Mouse (Mus musculus) liver, embryonic 12.5 days (tissue): Measurements from ENCODE around the gene Nrgn. TPM values are rescaled to one million over a fixed set of nuclear protein-coding genes. Genes with fewer than 3 reads are reported as not detected.

ENCODE experiments used
- ATAC-seq: fragments of 200-750 bp; cut with Nextera tagmentation; 2 replicates; pipeline ENCODE4 v1.8.0; 2017; ENCODE audit warnings: moderate number of reproducible peaks, mild to moderate bottlenecking, moderate library complexity
- H3K27ac ChIP-seq: fragments of 300-500 bp; sonication (generic); 2 replicates; pipeline ENCODE4 v1.5.1; 2016; ENCODE audit warnings: mild to moderate bottlenecking
- H3K27me3 ChIP-seq: fragments of 300-500 bp; sonication (generic); replicated peaks from 2 replicates; pipeline ENCODE4 v1.6.1; 2016; ENCODE audit warnings: mild to moderate bottlenecking, moderate library complexity
- H3K36me3 ChIP-seq: fragments of 300-500 bp; sonication (generic); 2 replicates; pipeline ENCODE4 v1.6.1; 2016; ENCODE audit warnings: mild to moderate bottlenecking, moderate library complexity
- H3K4me1 ChIP-seq: fragments of 300-500 bp; sonication (generic); 2 replicates; pipeline ENCODE4 v1.6.1; 2016
- H3K4me2 ChIP-seq: fragments of 300-500 bp; sonication (generic); 2 replicates; pipeline ENCODE4 v1.6.1; 2016; ENCODE audit warnings: mild to moderate bottlenecking, moderate library complexity
- H3K4me3 ChIP-seq: fragments of 300-500 bp; sonication (generic); 2 replicates; pipeline ENCODE4 v1.5.1; 2016; ENCODE audit warnings: mild to moderate bottlenecking, moderate library complexity
- H3K9ac ChIP-seq: fragments of 300-500 bp; sonication (generic); 2 replicates; pipeline ENCODE4 v1.6.1; 2016; ENCODE audit warnings: mild to moderate bottlenecking, moderate library complexity
- H3K9me3 ChIP-seq: fragments of 300-500 bp; sonication (generic); replicated peaks from 2 replicates; pipeline ENCODE4 v1.6.1; 2016; ENCODE audit warnings: mild to moderate bottlenecking, moderate library complexity
- WGBS: fragments of 180-500 bp; shearing (Covaris S2); methylation state at CpG from one replicate; pipeline ENCODE4 v1.1.7; 2016; ENCODE audit not compliant: insufficient replicate concordance; 5-methylcytosine and 5-hydroxymethylcytosine counted together
- polyA plus RNA-seq: library from polyadenylated mRNA; unstranded; fragments of >200 nt; fragmentation: Nextera tagmentation; extraction: Ambion mirVana; gene quantifications from 2 replicates; pipeline ENCODE4 v1.2.1, GENCODE M21; 2016

Nrgn gene
- polyA plus RNA-seq, 1 experiment from 2014 or later: 23.4 TPM

DNA sequence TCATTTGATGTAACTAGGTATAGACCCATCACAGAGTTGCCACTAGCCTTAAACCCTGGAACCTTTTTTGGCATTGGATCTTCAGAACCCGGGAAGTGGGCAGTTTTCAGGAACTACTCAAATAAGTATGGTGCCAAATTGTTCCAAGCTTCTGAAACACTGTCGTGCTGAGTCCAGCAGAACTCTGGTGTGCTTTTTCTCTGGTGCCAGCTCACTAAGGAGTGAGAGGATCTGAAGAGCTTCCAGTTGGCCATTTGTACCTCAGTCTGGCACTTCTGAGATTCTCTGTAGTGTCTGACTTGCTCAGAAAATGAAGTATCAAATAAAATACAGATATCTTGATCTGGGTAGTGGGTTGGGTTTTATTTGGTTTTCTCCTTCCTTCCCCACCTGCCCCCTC lies 32.7 kb downstream of the Nrgn start:
- no peak overlapping the region for H3K27ac ChIP-seq
- H3K27me3 ChIP-seq: no peaks in the 10 kb centered on the region
- peaks cover 33% of the 10 kb centered on the region for H3K36me3 ChIP-seq
- ATAC-seq: no peak
- no peak overlapping the region for H3K9ac ChIP-seq
- WGBS: 76% methylated on average over 2 of the region's 2 CpGs
- peaks cover 22% of the 10 kb centered on the region for H3K4me1 ChIP-seq
- H3K4me2 ChIP-seq: no peak overlapping the region
- H3K4me3 ChIP-seq: no peak overlapping the region
- H3K9me3 ChIP-seq: no peaks in the 10 kb centered on the region

DNA sequence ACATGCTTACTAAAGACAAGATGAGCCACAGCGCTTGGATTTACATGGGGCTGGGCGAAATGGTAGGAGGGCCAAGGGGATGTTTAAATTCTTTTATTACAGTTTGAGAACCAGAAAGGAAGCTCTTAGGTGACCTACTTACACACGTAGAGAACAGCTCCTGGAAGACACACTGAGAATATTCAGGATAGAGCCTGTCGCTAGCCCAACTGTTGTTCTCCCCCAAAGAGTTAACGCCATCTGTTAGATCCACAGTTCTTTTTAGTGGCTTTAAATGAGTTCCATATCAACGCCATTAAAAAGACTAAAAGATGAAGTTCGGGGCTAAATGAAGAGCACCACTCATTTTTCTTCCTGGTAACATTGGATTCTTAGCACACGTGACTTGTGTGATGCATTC lies 33.7 kb downstream of the Nrgn start:
- Histone ChIP-seq H3K27me3 (no peaks in the 10 kb centered on the region), H3K4me2 (no peak overlapping the region), H3K4me1 (peaks cover 22% of the 10 kb centered on the region), H3K9me3 (no peaks in the 10 kb centered on the region), H3K9ac (no peak overlapping the region), H3K27ac (no peak overlapping the region), H3K4me3 (no peak overlapping the region), H3K36me3 (peaks cover 33% of the 10 kb centered on the region)
- ATAC-seq: no peak
- 86% methylated on average over 8 of the region's 8 CpGs for WGBS

DNA sequence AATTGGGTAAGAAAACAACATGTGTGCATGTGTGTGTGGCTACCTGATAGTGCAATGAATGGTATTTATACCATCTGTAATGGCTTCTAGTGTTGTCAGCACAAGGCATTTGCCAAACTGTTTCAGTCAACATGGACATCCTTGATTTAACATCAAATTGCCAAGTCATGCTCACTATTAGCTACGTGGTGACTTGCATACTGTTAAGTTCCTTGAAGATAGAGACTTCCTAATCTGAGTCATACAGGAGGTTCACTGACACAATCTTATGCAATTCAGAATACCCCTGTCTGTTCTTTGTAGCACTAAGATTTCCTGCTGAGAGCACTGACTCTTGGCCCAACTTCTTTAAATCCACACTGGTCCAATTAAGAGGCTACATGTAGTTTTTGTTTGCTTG lies 35.2 kb downstream of the Nrgn start:
- no peaks in the 10 kb centered on the region for H3K27me3 ChIP-seq
- H3K9ac ChIP-seq: no peak overlapping the region; the same call in 1 of the 2 replicates
- 13% methylated on average over 1 of the region's 1 CpGs for WGBS
- no peak overlapping the region for H3K4me2 ChIP-seq
- no peak overlapping the region for H3K4me3 ChIP-seq
- H3K9me3 ChIP-seq: no peaks in the 10 kb centered on the region
- peaks cover 22% of the 10 kb centered on the region for H3K4me1 ChIP-seq
- H3K36me3 ChIP-seq: peaks cover 22% of the 10 kb centered on the region
- H3K27ac ChIP-seq: no peak overlapping the region
- ATAC-seq: peak; percentile 88

DNA sequence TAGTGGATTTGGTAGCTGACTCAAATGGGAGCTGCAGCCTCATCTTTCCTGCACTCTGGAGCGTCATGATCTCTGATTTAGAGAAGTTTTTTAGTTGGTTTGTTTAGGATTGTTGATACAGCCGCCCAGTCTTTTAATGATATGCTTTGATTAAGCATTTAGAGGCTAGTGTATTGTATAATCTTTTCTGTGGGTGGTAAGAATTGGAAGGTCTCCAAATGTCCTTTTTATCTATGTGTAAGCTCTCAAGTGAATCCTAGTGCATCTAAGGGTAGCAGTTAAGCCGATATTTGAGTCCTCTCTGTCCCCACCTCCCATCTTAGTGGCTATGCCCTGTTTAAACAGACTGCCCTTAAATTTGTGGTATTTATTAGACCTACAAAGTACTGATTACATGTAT lies 38.2 kb downstream of the Nrgn start:
- H3K27me3 ChIP-seq: no peaks in the 10 kb centered on the region
- 77% methylated on average over 3 of the region's 3 CpGs for WGBS
- no peak overlapping the region for H3K9ac ChIP-seq
- peaks cover 7% of the 10 kb centered on the region for H3K36me3 ChIP-seq
- no peaks in the 10 kb centered on the region for H3K9me3 ChIP-seq
- H3K27ac ChIP-seq: no peak overlapping the region
- ATAC-seq: no peak
- no peak overlapping the region for H3K4me2 ChIP-seq
- peaks cover 22% of the 10 kb centered on the region for H3K4me1 ChIP-seq
- H3K4me3 ChIP-seq: no peak overlapping the region

DNA sequence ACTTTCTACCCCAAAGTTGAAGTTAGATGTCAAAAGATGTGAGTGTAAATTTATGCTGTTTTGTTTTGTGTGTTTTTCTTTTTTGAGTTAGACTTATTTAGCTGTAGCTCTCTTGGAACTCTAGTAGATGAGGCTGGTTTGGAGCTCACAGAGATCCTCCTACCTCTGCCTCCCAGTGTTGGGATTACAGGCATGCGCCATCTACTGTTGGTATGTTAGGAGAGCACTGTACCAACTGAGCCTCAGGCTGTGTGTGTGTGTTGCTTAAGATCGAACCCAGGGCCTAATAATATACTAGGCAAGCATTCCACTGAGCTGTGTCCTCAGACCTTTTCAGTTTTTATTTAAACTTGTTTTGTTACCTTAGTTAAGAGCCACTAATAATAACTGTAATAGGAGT lies 40.6 kb downstream of the Nrgn start:
- Histone ChIP-seq H3K9ac (no peak overlapping the region), H3K9me3 (no peaks in the 10 kb centered on the region), H3K27ac (no peak overlapping the region), H3K36me3 (no peaks in the 10 kb centered on the region), H3K27me3 (no peaks in the 10 kb centered on the region), H3K4me2 (no peak overlapping the region), H3K4me1 (peaks cover 14% of the 10 kb centered on the region), H3K4me3 (no peak overlapping the region)
- 61% methylated on average over 2 of the region's 2 CpGs for whole genome bisulfite sequencing
- no peak for ATAC-seq

DNA sequence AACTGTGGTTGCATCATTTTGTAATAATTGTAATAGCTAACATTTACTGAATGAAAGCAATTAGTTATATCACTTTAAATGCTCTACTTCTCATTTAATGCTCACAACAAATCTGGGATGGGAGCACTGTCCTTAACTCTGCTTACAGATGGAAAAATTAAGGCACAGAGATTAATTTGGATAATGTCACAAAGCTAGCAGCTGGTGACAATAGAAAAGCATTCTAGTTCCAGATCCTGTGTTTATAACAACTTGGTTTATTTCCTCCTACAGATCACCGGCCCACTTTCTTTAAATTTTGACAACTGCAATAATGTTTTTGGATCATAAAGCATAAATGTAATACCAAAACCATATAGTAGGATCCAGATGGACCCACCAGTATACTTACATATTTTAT lies 46.7 kb downstream of the Nrgn start:
- H3K36me3 ChIP-seq: no peaks in the 10 kb centered on the region
- no peak overlapping the region for H3K4me3 ChIP-seq
- no peaks in the 10 kb centered on the region for H3K9me3 ChIP-seq
- H3K4me2 ChIP-seq: no peak overlapping the region
- no peaks in the 10 kb centered on the region for H3K4me1 ChIP-seq
- H3K27ac ChIP-seq: no peak overlapping the region
- no peak for ATAC-seq
- 80% methylated on average over 1 of the region's 1 CpGs for WGBS
- no peak overlapping the region for H3K9ac ChIP-seq
- no peaks in the 10 kb centered on the region for H3K27me3 ChIP-seq

DNA sequence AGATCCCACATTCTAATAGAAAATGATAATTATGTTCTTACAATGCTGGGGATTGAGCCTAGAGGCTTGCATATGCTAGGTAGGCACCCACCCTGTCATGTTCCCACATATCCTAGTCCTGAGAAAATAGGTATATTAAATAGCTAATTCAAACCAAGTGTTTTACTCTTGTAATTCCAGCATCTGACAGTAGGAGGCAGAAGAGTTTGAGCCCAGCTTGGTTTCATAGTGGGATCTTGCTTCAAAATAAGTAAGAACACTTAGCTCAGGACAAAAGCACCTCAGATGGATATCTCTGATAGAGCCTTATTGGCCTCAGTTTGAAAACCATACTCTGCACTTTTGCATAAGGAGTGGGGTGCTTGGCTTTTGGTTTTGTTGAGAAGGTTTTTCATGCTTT lies 48.4 kb downstream of the Nrgn start:
- H3K4me2 ChIP-seq: no peak overlapping the region
- no peaks in the 10 kb centered on the region for H3K9me3 ChIP-seq
- H3K27ac ChIP-seq: no peak overlapping the region
- no peaks in the 10 kb centered on the region; the same call in 1 of the 2 replicates for H3K36me3 ChIP-seq
- H3K4me1 ChIP-seq: no peaks in the 10 kb centered on the region
- no peaks in the 10 kb centered on the region for H3K27me3 ChIP-seq
- no peak for ATAC-seq
- no peak overlapping the region for H3K9ac ChIP-seq
- no peak overlapping the region for H3K4me3 ChIP-seq

DNA sequence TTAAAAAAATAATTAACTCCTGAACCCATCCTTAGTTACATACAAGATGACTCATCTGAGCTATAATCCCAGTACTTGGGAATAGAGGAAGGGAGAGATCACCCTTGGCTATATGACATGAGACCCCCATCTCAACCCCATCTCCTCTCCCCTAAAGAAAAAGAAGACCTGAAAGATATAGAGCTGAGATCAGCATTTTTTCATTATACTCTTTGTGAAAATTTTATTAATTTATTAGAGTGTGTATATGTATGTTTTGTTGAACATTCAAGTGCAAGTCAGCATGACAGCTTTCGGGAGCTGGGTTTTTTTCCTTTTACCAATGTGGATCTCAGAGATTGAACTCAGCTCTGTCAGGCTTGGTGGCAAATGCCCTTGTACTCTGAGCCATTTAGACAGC lies 51.5 kb downstream of the Nrgn start:
- no peak overlapping the region for H3K27ac ChIP-seq
- no peak overlapping the region for H3K4me3 ChIP-seq
- H3K9me3 ChIP-seq: no peaks in the 10 kb centered on the region
- WGBS: 85% methylated on average over 1 of the region's 1 CpGs
- no peaks in the 10 kb centered on the region for H3K27me3 ChIP-seq
- no peak overlapping the region for H3K9ac ChIP-seq
- no peak for ATAC-seq
- no peaks in the 10 kb centered on the region for H3K4me1 ChIP-seq
- no peak overlapping the region for H3K4me2 ChIP-seq
- no peaks in the 10 kb centered on the region; the same call in 1 of the 2 replicates for H3K36me3 ChIP-seq

DNA sequence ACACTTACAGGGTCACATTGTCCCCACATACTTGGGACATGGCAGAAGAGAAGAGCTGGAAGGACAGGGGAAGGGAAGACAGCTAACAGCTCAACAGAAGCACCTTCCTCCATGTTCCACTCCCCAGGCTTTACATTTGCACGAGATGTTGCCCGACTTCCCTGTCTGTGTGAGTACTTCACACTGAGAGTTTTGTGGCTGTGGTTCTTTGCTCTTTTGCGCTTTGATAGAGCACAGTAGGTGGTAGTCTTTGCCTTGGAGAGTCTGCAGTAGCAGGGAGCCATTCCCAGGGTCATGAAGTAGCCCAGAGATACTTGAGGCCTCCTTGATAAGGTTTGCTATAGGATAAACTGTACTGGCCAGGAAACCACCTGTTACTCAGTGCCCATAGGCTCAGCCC lies 52.5 kb downstream of the Nrgn start:
- no peak for ATAC-seq
- Histone ChIP-seq H3K9ac (no peak overlapping the region), H3K36me3 (peaks cover 4% of the 10 kb centered on the region; the same call in 1 of the 2 replicates), H3K27me3 (no peaks in the 10 kb centered on the region), H3K9me3 (no peaks in the 10 kb centered on the region), H3K27ac (no peak overlapping the region), H3K4me1 (no peaks in the 10 kb centered on the region), H3K4me2 (no peak overlapping the region), H3K4me3 (no peak overlapping the region)
- WGBS: 55% methylated on average over 3 of the region's 3 CpGs

DNA sequence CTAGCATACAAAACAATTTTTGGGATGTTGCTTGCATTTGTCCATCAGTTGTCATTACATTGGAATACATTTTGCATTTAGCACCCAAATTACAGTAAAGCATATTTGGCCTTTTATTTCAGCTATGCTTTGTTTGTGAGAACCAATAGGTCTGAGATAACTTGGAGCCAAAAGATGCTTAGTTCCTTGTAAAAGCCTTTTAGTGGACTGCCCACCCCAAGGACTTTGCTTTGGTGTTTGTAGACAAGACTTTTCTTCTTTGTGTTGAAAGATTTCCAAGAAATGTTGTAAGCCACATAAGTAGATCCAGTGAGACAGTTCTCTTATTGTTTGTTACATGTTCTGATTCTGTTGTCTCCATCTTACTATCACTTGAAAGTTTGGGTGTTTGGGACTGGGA lies 56.4 kb downstream of the Nrgn start:
- Histone ChIP-seq H3K36me3 (peaks cover 6% of the 10 kb centered on the region; the same call in 1 of the 2 replicates), H3K9me3 (no peaks in the 10 kb centered on the region), H3K27me3 (no peaks in the 10 kb centered on the region), H3K4me1 (no peaks in the 10 kb centered on the region), H3K27ac (no peak overlapping the region), H3K9ac (no peak overlapping the region), H3K4me3 (no peak overlapping the region), H3K4me2 (no peak overlapping the region)
- no peak for ATAC-seq

DNA sequence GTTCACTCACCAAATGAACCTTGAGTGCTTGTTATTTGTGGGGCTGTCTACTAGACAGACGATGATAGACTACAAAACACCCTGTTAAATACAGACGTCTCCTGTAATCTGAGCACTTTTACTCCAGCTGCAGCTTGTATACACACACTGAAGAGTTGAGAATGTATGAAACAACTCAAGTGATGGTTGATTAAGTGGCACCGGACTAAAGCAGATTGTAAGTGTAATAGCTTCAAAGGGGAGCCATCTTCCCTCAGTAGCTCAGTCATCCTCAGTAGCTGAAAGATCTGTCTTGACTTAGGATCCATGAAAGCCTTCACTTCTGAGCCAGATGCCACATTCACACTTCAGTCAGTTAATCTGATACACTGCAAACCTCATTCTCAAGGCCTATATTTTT lies 56.9 kb downstream of the Nrgn start:
- H3K27ac ChIP-seq: no peak overlapping the region
- no peak overlapping the region for H3K4me3 ChIP-seq

More for the DNA sequence above, 56.9 kb downstream of the Nrgn start:
- no peak overlapping the region for H3K9ac ChIP-seq
- H3K4me2 ChIP-seq: no peak overlapping the region
- no peaks in the 10 kb centered on the region for H3K27me3 ChIP-seq
- peaks cover 6% of the 10 kb centered on the region; the same call in 1 of the 2 replicates for H3K36me3 ChIP-seq
- ATAC-seq: no peak
- 75% methylated on average over 3 of the region's 3 CpGs for WGBS
- H3K4me1 ChIP-seq: peaks cover 1% of the 10 kb centered on the region
- H3K9me3 ChIP-seq: no peaks in the 10 kb centered on the region
